Mouse (Mus musculus) embryonic fibroblast, embryonic 13.5 days (primary cell): ENCODE measurements at regions not wholly inside any gene's neighbourhood (a gene's known extent, or its start where the extent isn't known, plus 50 kb on each side); places are given as distances from the start of the nearest gene placed in this dataset.
A peak's percentile ranks its signal among the peaks of the same experiment; 100 is the strongest.

Source experiments
- H3K27ac ChIP-seq: 2 replicates; pipeline ENCODE4 v1.5.1; 2012; ENCODE audit warnings: low read length, control low read depth, inconsistent platforms; ENCODE audit not compliant: insufficient read depth
- H3K4me1 ChIP-seq: 2 replicates; pipeline ENCODE4 v1.6.1; 2011; ENCODE audit warnings: low read length; ENCODE audit not compliant: control insufficient read depth, insufficient read depth
- H3K4me3 ChIP-seq: 2 replicates; pipeline ENCODE4 v1.5.1; 2011; ENCODE audit warnings: mild to moderate bottlenecking, control low read depth, low read length; ENCODE audit not compliant: insufficient read depth
- CTCF ChIP-seq: IDR thresholded peaks from 2 replicates; pipeline ENCODE4 v1.5.1; 2011; ENCODE audit warnings: mild to moderate bottlenecking, control low read depth, low read length, moderate library complexity, borderline replicate concordance; ENCODE audit not compliant: insufficient read depth
- POLR2A ChIP-seq: IDR thresholded peaks from 2 replicates; pipeline ENCODE4 v1.6.1; 2011; ENCODE audit warnings: low read depth, mild to moderate bottlenecking, control low read depth, low read length, moderate library complexity

DNA sequence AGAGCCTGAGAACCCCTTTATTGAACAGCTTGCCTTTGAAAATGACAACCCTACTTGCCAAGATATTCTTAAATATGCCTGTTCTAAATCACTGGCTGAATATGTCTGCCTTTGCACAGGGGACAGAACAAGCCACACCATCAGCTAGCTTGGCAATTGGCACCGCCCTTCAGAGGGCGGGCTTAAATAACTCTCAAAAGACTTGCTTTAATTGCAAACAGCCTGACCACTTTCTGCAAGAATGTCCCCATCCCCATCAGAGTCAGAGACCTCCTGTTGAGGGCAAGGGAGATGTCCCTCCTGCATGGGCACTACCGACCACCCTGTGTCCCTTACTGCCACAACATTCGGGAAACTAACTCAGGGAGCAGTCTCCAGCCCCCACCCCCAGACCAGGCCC, 88.4 kb upstream of the Slc1a4 start:
- Histone ChIP-seq H3K4me3 (no peak overlapping the region), H3K4me1 (no peaks in the 10 kb centered on the region), H3K27ac (no peak overlapping the region)
- TF ChIP-seq POLR2A (no peak), CTCF (no peak)

DNA sequence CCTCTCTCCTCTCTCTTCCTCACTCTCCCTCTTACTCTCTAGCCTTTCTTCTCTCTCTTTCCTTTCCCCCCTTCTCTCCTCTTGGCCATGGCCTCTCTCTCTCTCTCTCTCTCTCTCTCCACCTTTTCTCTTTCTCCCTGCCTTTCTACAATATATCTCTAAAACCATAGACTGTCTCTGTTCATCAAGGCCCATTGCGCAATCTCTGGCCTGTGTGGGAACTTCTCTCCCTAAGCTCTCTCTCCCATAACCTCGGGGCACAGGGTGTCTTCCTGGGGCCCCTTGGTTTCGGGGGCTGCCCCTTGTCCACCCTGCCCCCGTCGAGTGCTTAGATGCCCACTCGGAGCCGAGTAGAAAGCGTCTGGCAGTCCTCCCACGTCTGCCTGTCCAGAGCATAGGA, 103.5 kb upstream of the Slc1a4 start:
- Histone ChIP-seq H3K4me3 (no peak overlapping the region), H3K4me1 (no peaks in the 10 kb centered on the region), H3K27ac (no peak overlapping the region)
- TF ChIP-seq CTCF (no peak), POLR2A (no peak)

- H3K4me3 ChIP-seq: no peak overlapping the region
- H3K27ac ChIP-seq: no peak overlapping the region
- TF ChIP-seq POLR2A (no peak), CTCF (no peak)
- H3K4me1 ChIP-seq: no peaks in the 10 kb centered on the region
Observed at GRCm38 (mm10) chr11:20442476-20442875, 100.6 kb upstream of the Sertad2 start.

DNA sequence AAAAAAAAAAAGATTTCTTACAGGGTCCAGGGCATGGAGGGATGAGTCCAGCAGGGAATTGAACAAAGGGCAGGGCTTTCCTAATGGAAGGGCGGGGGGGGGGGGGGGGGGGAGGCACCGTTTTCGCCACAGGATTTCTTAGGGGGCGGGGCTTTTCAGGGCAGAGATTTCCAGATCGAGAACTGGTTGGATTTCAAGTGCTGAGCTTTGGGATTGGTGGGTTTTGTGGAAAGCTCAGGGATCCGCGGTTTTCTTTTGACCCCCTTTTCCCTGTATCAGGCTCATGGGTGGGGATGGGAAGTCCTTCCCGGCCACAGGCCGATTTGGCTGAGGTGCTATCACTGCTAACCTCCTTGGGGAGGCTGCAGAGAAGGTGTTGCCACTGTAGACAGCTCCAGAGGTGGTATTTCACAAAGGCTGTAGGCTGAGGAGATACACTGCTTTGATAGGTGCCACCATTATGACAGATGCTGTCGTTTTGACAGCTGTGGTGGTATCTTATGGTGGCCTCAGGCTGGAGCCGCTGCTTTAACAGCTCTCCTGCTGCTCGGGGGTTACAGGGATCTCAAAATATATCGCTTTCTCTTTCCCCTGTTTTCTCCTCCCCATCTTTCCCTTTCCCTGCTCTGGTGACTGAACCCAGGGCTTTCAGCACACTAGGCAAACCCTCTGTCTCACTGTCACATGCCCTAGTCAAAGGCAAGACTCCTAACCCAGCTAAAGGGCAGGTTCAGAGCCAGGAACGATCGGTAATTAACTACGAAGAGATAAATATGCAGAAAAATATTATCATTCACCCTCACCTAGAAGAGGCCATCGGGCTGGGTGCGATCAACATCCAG, 97.8 kb upstream of the Sertad2 start:
- no peak for TF ChIP-seq CTCF
- no peak for TF ChIP-seq POLR2A
- H3K27ac ChIP-seq: no peak overlapping the region
- H3K4me1 ChIP-seq: no peaks in the 10 kb centered on the region
- peak overlapping the region; percentile 31 for H3K4me3 ChIP-seq

DNA sequence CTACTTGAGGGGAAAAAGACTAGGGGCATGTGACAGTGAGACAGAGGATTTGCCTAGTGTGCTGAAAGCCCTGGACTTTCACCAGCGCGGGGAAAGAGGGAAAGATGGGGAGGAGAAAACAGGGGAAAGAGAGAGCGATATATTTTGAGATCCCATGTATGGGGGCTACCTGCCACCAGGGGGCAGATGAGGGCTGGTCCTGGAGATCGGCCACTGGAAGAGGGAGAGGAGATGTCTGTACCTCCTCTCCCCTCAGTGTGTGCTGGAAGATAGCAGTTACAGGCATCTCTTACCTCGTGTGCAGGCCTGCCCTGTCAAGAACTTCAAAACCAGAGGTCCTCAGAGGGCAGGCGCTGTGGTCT, 97.2 kb upstream of the Sertad2 start:
- TF ChIP-seq CTCF: peak; percentile 81
- no peak for TF ChIP-seq POLR2A
- Histone ChIP-seq H3K27ac (no peak overlapping the region), H3K4me3 (peak overlapping the region; percentile 31), H3K4me1 (no peaks in the 10 kb centered on the region)

DNA sequence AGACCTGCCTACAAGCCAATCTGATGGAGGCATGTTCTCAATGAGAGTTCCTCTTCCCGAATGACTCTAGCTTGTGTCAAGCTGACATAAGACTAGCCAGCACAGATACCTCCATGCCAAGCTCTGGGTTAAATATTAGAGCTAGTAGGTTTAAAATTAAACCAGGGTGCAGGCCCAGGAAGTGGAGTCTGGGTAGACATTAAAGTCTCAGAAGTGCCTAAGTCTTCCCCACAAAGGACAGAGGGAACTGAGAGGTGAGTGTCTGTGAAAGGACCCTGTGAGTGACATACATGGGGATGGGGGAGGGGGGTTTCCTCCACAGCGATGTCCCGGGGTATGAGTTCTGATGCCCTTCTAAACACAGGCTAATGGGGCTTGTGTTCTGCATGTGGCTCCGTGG, 90.2 kb upstream of the Sertad2 start:
- TF ChIP-seq CTCF (no peak), POLR2A (no peak)
- H3K4me3 ChIP-seq: no peak overlapping the region
- no peak overlapping the region for H3K27ac ChIP-seq
- no peaks in the 10 kb centered on the region for H3K4me1 ChIP-seq

- Histone ChIP-seq H3K4me3 (no peak overlapping the region), H3K27ac (no peak overlapping the region), H3K4me1 (no peaks in the 10 kb centered on the region)
- TF ChIP-seq POLR2A (no peak), CTCF (no peak)
Observed at GRCm38 (mm10) chr11:20453786-20454185, 89.3 kb upstream of the Sertad2 start.

DNA sequence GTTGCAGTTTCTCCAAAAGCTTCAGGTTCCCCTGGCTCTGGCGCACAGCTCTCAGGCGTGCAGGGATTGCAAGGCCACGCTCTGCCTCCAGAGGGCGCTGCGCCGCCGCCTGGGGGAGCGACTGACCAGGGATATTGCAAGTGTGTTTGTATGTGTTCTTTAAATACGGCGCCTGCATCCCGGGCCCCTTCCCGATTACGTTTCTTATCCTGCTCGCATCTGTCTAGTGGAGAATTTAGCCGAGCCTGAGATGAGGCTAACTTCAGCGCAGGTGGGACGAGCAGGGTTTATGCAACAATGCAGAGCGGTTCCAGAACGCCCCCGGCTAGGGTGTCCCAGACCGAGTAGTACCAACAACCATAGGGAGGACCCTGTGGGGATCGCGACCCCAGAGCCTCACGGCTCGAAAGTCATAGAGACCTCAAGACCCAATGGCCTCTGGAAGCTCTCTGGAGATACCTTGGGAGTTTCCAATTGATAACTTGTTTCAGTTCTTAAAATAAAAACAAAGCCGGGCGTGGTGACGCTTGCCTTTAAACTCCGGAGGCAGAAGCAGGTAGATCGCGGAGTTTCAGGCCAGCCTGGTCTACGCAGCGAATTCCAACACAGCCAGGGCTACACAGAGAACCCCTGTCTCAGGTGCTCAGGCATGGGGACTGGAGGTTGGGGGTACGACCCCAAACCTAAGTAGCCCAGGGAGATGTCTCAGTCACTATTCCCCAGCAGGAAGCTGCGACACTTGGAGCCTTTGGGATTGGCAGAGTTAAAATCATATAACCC, 87.8 kb upstream of the Sertad2 start:
- Histone ChIP-seq H3K4me3 (peak overlapping the region; percentile 52), H3K4me1 (no peaks in the 10 kb centered on the region), H3K27ac (no peak overlapping the region)
- TF ChIP-seq CTCF (peak; percentile 98), POLR2A (0 out of 2 replicates have a peak, but pooled peaks have one; percentile 6)

DNA sequence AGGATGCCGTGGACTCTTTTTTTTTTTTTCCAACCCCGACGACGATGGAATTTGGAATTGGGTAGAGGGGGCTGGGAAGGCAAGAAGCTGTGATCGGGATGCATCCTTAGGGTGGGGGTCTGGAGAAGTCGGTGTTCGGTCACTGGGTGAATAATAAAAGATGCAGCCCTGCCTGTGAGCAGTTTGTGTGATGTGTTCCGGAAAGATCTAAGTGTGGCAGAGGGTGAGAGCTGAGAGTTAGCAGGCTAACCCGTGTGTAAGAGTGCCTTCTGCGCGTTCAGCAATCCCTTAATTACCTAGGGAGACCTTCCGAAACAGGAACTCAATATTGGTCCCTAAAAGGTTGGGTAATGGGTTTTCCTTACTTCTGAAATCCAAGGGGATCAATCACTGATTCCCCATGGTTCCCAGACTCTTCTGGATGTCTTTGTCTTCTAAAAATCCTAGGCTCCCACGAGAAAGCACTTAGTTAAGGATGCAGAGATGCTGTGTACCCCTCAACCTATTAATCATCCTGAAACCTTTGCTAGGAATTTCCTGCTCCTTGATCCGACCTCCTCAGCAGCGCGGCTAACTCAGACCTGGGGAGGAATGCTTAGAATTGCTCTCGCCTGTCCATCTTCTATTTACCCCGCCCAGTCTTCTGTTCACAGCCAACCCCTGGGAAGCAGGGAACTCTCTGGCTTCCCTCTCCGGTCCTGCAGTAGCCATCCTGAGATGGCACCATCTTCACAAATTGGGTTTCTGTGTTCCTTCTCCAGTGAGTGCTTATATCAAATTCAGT, 87.0 kb upstream of the Sertad2 start:
- Histone ChIP-seq H3K27ac (no peak overlapping the region), H3K4me1 (no peaks in the 10 kb centered on the region), H3K4me3 (peak overlapping the region; percentile 52)
- TF ChIP-seq POLR2A (peak; percentile 44; the same call in 1 of the 2 replicates), CTCF (no peak)
